Mouse (Mus musculus): ENCODE measurements around the gene Gmds.

Gmds gene

DNA sequence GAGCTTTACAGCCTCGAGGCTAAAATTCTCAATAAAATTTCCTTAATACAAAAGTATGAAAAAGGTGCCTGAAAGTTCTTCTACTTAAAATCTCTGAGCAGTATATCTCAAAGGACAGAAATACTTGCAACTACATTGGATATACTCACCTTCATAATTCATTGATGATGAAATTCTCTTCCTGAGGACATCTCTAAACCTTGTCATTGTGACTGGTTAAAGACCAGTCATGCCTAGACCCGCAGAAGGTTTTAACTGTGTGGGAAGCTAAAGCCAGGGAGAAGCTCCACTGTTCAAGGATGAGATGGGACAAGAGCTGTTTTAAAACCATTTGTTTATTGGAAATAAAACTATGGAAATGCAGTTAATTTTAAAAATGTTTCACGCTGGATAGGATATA, 558.2 kb downstream of the Gmds start:
- no peak for DNase-seq (ENCODE audit: low spot score)

- no peak for DNase-seq (ENCODE audit: low spot score)
These were observed 559.1 kb downstream of the Gmds start for GRCm38 (mm10) chr13:31779281-31779981.

- DNase-seq (ENCODE audit: low spot score), result no peak
These were observed 562.8 kb downstream of the Gmds start for GRCm38 (mm10) chr13:31775762-31776161.

DNA sequence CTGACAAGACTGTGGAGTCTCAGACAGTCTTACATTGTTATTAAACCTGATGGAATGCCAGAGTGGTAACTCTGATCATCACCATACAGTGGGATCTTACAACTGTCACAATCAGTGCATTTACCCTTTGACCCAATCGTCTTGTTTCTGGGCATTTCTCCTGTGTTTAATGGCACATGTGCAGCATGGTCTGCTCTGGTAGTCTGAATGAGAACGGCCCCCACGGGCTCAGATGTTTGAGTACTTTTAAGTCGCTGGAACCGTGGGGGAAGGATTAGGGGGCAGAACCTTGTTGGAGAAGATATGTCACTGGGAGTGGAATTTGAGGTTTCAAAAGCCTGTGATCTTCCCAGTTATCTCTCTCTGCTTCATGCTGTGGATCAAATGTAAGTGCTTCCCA, 565.7 kb downstream of the Gmds start:
- no peak for DNase-seq (ENCODE audit: low spot score)

Data from ovary, postnatal 10 days (tissue).